Mouse (Mus musculus) adrenal gland, adult 18-20 months (tissue): ENCODE measurements around the gene Gm13698. TPM values are rescaled to one million over a fixed set of nuclear protein-coding genes. Genes with fewer than 3 reads are reported as not detected.
"Not testable (repeated sequence)": the region's sequence is repeated elsewhere in the genome, so short reads cannot be mapped to it uniquely, and the experiment has no call there.

Source experiments
- DNase-seq, 2 experiments: peaks; one replicate each; pipeline ENCODE4 v3.0.0; 2021 to 2022; ENCODE audit warnings: low spot score in 2 of 2
- long read RNA-seq, 2 experiments: library from polyadenylated mRNA; stranded (forward); transcript quantifications; one replicate each; pipeline ENCODE4 v2.0.0; 2021
- total RNA-seq, 2 experiments: library from RNA; stranded (reverse); gene quantifications; 1 replicate in 1 of 2; 2 replicates in 1 of 2; pipeline ENCODE4 v1.2.3; 2021

Gene Gm13698
- 1 to 10 TPM; 1.3 to 1.4 TPM for total RNA-seq
- long read RNA-seq, experiment 1: 0 reads
- long read RNA-seq, experiment 2: 0 reads

- not testable (repeated sequence) for DNase-seq
These were observed at the start of gene Gm13698 for GRCm38 (mm10) chr2:83955393-83955792. Gene Gm13698, plus strand, starts transcription at chr2:83955693.

- no peak for DNase-seq
These were observed 25.9 kb upstream of the Gm13698 start for GRCm38 (mm10) chr2:83929478-83930088.

GRCm38 (mm10) chr2:83940931-83941361 lies 14.5 kb upstream of the Gm13698 start, which contains the start of gene Zswim2:
Gene Zswim2, minus strand, starts transcription at chr2:83941228.
- DNase-seq: no peak

GRCm38 (mm10) chr2:83941378-83941777 lies 14.1 kb upstream of the Gm13698 start:
- DNase-seq: no peak

- DNase-seq: no peak
These were observed 13.7 kb upstream of the Gm13698 start for GRCm38 (mm10) chr2:83941792-83942191.

- not testable (repeated sequence) for DNase-seq
These were observed 5.7 kb downstream of the Gm13698 start, which contains the start of gene Gm13693 for GRCm38 (mm10) chr2:83961203-83961602. Gene Gm13693, plus strand, starts transcription at chr2:83961503.

GRCm38 (mm10) chr2:83967013-83967412 lies 11.5 kb downstream of the Gm13698 start, which contains the start of gene Gm13695:
Gene Gm13695, plus strand, starts transcription at chr2:83967313.
- DNase-seq: not testable (repeated sequence)

GRCm38 (mm10) chr2:83972823-83973222 lies 17.3 kb downstream of the Gm13698 start, which contains the start of gene Gm13696:
Gene Gm13696, plus strand, starts transcription at chr2:83973123.
- DNase-seq: not testable (repeated sequence)

GRCm38 (mm10) chr2:83978633-83979032 lies 23.1 kb downstream of the Gm13698 start, which contains the start of gene Gm13694:
Gene Gm13694, plus strand, starts transcription at chr2:83978933.
- DNase-seq: not testable (repeated sequence)

- DNase-seq: not testable (repeated sequence)
These were observed 28.9 kb downstream of the Gm13698 start, which contains the start of gene Gm13697 for GRCm38 (mm10) chr2:83984443-83984842. Gene Gm13697, plus strand, starts transcription at chr2:83984743.

GRCm38 (mm10) chr2:83990253-83990652 lies 34.8 kb downstream of the Gm13698 start, which contains the start of gene Gm13691:
Gene Gm13691, plus strand, starts transcription at chr2:83990553.
- not testable (repeated sequence) for DNase-seq

- not testable (repeated sequence) for DNase-seq
These were observed 38.3 kb downstream of the Gm13698 start for GRCm38 (mm10) chr2:83993639-83994255.

GRCm38 (mm10) chr2:83994526-83994925 lies 39.0 kb downstream of the Gm13698 start:
- not testable (repeated sequence) for DNase-seq

Other genes with a start within 250 kb of the Gm13698 start
- 100 to 1,000 TPM in 1 of 2 experiments, 10 to 100 TPM in 1; 92.2 to 113 TPM for gene Itgav, start 231.3 kb upstream of the Gm13698 start, total RNA-seq
- 1 to 10 TPM; 4.5 to 5.5 TPM for gene Fam171b, start 143.1 kb upstream of the Gm13698 start, total RNA-seq
- not detected for gene Zswim2, start 14.5 kb upstream of the Gm13698 start, total RNA-seq
- 1 to 10 TPM; 1.3 to 1.4 TPM for gene Gm13693, start 5.8 kb downstream of the Gm13698 start, total RNA-seq
- gene Gm13695, start 11.6 kb downstream of the Gm13698 start, total RNA-seq: not detected
- gene Gm13696, start 17.4 kb downstream of the Gm13698 start, total RNA-seq: 1 to 10 TPM; 1.3 to 1.4 TPM
- gene Gm13694, start 23.2 kb downstream of the Gm13698 start, total RNA-seq: 1 to 10 TPM; 1.3 to 1.4 TPM
- gene Gm13697, start 29.1 kb downstream of the Gm13698 start, total RNA-seq: 1 to 10 TPM; 1.3 to 1.4 TPM
- 1 to 10 TPM; 1.3 to 1.4 TPM for gene Gm13691, start 34.9 kb downstream of the Gm13698 start, total RNA-seq